Mouse (Mus musculus) heart, adult 18-20 months (tissue): ENCODE data around the gene Adgre5. TPM values are rescaled to one million over a fixed set of nuclear protein-coding genes. Genes with fewer than 3 reads are reported as not detected.

ENCODE experiments used
- DNase-seq, 2 experiments: peaks; one replicate each; pipeline ENCODE4 v3.0.0; 2021 to 2022; ENCODE audit warnings: mixed read lengths in 1 of 2
- microRNA-seq, 2 experiments: library from miRNA; unstranded; fragments of <30 nt; microRNA quantifications; one replicate each; pipeline ENCODE4 v1.2.0; 2022
- total RNA-seq, 2 experiments: library from RNA; stranded (reverse); gene quantifications; 2 replicates each; pipeline ENCODE4 v1.2.3; 2021

Gene Adgre5
- total RNA-seq, 2 experiments from 2014 or later, result 41.1 to 43.2 TPM

DNA sequence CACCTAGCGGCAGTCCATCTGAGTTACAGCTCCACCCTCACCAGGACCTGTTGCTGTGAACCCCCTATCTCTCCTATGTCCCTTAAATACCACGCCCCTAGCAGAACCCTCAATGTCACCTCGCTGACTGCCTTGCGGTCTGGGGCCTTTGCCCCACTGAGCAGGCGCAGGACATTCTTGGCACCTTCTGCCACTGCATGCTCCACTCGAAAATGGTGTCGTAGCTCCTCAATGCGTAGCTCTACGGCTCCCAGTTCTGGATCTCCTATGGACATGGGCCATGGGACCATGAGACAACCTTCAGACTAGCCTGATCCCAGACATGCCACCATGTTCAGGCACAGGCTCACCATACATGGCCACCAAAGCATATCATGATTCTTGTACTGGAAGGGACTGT lies 56.6 kb downstream of the Adgre5 start:
- DNase-seq, result no peak

GRCm38 (mm10) chr8:83681099-83681498 lies 60.0 kb downstream of the Adgre5 start:
- no peak for DNase-seq

GRCm38 (mm10) chr8:83680603-83681002 lies 60.5 kb downstream of the Adgre5 start:
- no peak for DNase-seq

GRCm38 (mm10) chr8:83679866-83680265 lies 61.3 kb downstream of the Adgre5 start:
- no peak for DNase-seq

DNA sequence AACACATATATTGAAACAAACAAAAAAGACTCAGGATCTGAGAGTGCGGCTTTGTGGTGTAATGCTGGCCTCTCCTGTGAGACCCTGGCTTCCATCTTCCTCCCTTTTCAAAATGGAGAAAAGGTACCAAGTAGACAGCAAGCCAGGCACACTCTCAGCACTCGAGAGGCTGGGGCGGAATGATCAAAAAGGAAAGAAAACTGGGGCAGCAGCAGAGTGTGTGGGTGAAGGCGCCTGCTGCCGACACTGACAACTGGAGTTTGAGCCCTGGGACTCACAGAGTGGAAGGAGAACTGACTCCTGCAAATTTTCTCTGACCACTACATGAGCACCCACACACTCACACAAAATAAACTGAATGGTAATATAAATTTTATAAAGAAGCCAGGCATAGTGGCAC lies 66.6 kb downstream of the Adgre5 start:
- DNase-seq, result no peak

Small RNAs within 50 kb of the gene (microRNA-seq; reads per million reads assigned to microRNA genes)
- 0.27 to 0.76 reads per million in 2 experiments for gene Mir1668

Other genes with a start within 250 kb of the Adgre5 start
- not detected for gene Olfr370, start 205.5 kb downstream of the Adgre5 start, total RNA-seq
- 100 to 1,000 TPM; 661 to 773 TPM for gene Ndufb7, start 174.7 kb downstream of the Adgre5 start, total RNA-seq
- gene Tecr, start 133.4 kb downstream of the Adgre5 start, total RNA-seq, result 100 to 1,000 TPM; 487 to 510 TPM
- 10 to 100 TPM; 20.0 to 22.3 TPM for gene Dnajb1, start 133.1 kb downstream of the Adgre5 start, total RNA-seq
- gene Gipc1, start 88.6 kb downstream of the Adgre5 start, total RNA-seq, result 10 to 100 TPM; 23.1 to 27.3 TPM
- gene Ptger1, start 74.6 kb downstream of the Adgre5 start, total RNA-seq, result under 1 TPM; 0.07 to 0.41 TPM
- gene Pkn1, start 42.1 kb downstream of the Adgre5 start, total RNA-seq, result 10 to 100 TPM; 51.1 to 52.7 TPM
- gene Ddx39, start 26.1 kb downstream of the Adgre5 start, total RNA-seq, result 10 to 100 TPM; 15.2 to 15.9 TPM
- gene Adgrl1, start 158.8 kb upstream of the Adgre5 start, total RNA-seq, result 10 to 100 TPM in 1 of 2 experiments, 1 to 10 TPM in 1; 9.9 to 10.9 TPM
- gene Gm10644, start 213.9 kb upstream of the Adgre5 start, total RNA-seq, result 1 to 10 TPM; 1.4 to 1.7 TPM
- 1 to 10 TPM; 1.3 to 2.0 TPM for gene Asf1b, start 214.2 kb upstream of the Adgre5 start, total RNA-seq
- gene Prkaca, start 231.7 kb upstream of the Adgre5 start, total RNA-seq, result 100 to 1,000 TPM; 327 to 347 TPM